Mouse (Mus musculus): Measurements from ENCODE around the gene Gm15737. TPM values are rescaled to one million over a fixed set of nuclear protein-coding genes. Genes with fewer than 3 reads are reported as not detected.

Gm15737 gene
- polyA plus RNA-seq, 1 experiment from 2014 or later = not detected

DNA sequence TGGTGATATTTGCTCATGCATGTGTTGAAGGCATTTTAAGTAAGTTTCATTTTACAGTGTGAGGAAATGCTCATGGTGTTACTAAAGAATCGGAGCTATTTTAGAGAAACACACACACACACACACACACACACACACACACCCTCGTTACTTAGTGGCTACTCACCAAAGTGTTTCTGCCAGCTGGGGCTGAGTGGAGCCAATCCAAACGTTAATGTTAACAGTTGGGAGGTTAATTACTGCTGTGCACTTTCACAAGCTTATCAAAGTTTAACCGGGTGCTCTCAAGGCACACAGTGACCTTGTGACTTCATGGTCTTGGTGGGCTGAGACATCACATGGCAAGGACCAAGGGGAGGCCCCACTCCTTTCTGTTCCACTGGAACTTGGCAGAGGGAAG is 52.7 kb downstream of the Gm15737 start:
- no peaks in the 10 kb centered on the region for H3K9me3 ChIP-seq
- no peaks in the 10 kb centered on the region for H3K4me1 ChIP-seq
- ATAC-seq (replicated peaks) = no peak
- no peaks in the 10 kb centered on the region for H3K27me3 ChIP-seq (replicated peaks)
- no peak overlapping the region for H3K4me3 ChIP-seq
- H3K36me3 ChIP-seq (replicated peaks) = no peaks in the 10 kb centered on the region
- no peak overlapping the region for H3K4me2 ChIP-seq
- WGBS = 58% methylated on average over 4 of the region's 4 CpGs
- H3K9ac ChIP-seq = no peak overlapping the region
- H3K27ac ChIP-seq = no peak overlapping the region

DNA sequence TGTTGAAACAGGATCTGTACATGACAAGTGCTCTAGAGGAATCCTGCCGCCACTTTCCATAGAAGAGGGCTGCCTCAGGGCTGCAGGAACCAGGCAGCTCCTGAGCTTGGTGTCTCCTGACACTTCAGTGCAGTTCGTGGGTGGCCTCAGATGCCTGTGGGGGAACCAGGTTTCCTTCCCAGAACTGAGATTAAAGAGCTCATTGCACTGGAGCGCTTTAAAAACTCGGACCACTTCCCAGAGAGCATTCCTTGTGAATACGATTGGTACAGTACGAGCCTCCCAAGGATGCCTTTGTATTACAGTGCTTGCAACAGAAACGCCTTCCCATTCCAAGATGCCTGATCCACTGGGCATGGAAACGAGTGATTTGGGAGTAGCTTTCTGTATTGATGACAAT is 55.4 kb downstream of the Gm15737 start:
- Histone ChIP-seq H3K4me1 (no peaks in the 10 kb centered on the region), H3K4me3 (no peak overlapping the region), H3K9ac (no peak overlapping the region), H3K27me3 (replicated peaks) (no peaks in the 10 kb centered on the region), H3K36me3 (replicated peaks) (no peaks in the 10 kb centered on the region), H3K9me3 (no peaks in the 10 kb centered on the region), H3K27ac (no peak overlapping the region), H3K4me2 (no peak overlapping the region)
- 71% methylated on average over 8 of the region's 8 CpGs for WGBS
- no peak for ATAC-seq (replicated peaks)

DNA sequence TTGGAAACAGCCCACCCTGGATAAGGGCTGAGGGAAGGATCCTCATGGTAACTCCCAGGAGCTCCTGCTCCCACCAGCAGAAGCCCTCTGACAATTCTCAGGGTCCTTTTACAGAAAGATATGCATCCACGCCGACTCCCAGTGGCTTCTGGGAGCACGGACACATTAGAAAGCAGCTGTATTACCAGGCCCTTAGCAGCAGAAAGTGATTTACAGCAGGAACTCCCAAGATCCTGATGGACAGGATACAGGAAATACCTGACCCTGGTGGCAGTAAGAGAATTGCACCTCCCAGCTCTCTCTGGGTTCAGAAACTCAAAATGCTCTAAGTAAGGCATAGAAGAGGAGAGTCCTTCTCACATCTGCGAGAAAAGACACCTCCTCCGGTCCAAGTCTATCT is 59.1 kb downstream of the Gm15737 start:
- Histone ChIP-seq H3K9me3 (no peaks in the 10 kb centered on the region), H3K4me1 (no peaks in the 10 kb centered on the region), H3K27me3 (replicated peaks) (no peaks in the 10 kb centered on the region), H3K27ac (no peak overlapping the region), H3K4me3 (no peak overlapping the region), H3K4me2 (no peak overlapping the region), H3K36me3 (replicated peaks) (no peaks in the 10 kb centered on the region), H3K9ac (no peak overlapping the region)
- no peak for ATAC-seq (replicated peaks)
- WGBS = 91% methylated on average over 5 of the region's 5 CpGs

Other genes with a start within 250 kb of the Gm15737 start
- 15.4 and 17.0 TPM in 2 replicates for gene Prickle2, start 163.2 kb upstream of the Gm15737 start, polyA plus RNA-seq (2015; fragmentation: Nextera tagmentation; extraction: Ambion mirVana)
- gene A730049H05Rik, start 52.9 kb upstream of the Gm15737 start, polyA plus RNA-seq (2015; fragmentation: Nextera tagmentation; extraction: Ambion mirVana) = 0.40 and 0.60 TPM in 2 replicates
- gene Adamts9, start 74.1 kb downstream of the Gm15737 start, polyA plus RNA-seq (2015; fragmentation: Nextera tagmentation; extraction: Ambion mirVana) = 1.3 and 1.6 TPM in 2 replicates

Measured in midbrain, embryonic 15.5 days (tissue).